Mouse (Mus musculus) small intestine, adult 2 months (tissue): ENCODE results near the gene P2ry4. TPM values are rescaled to one million over a fixed set of nuclear protein-coding genes. Genes with fewer than 3 reads are reported as not detected.
A peak's percentile ranks its signal among the peaks of the same experiment; 100 is the strongest.

Experiments
- H3K27ac ChIP-seq: fragments of 200-500 bp; 2 replicates; pipeline ENCODE4 v1.5.1; 2012; ENCODE audit warnings: low read depth, low read length, control low read depth, inconsistent platforms; ENCODE audit not compliant: insufficient read depth
- H3K27me3 ChIP-seq: fragments of 200-500 bp; 2 replicates; pipeline ENCODE4 v1.6.1; 2012; ENCODE audit warnings: mild to moderate bottlenecking, moderate library complexity, low read length, inconsistent platforms; ENCODE audit not compliant: control insufficient read depth, insufficient read depth
- H3K36me3 ChIP-seq: fragments of 200-500 bp; 2 replicates; pipeline ENCODE4 v1.6.1; 2012; ENCODE audit warnings: mild to moderate bottlenecking, low read length, control low read depth, inconsistent platforms; ENCODE audit not compliant: control insufficient read depth, insufficient read depth
- H3K4me1 ChIP-seq: fragments of 200-500 bp; 2 replicates; pipeline ENCODE4 v1.6.1; 2012; ENCODE audit warnings: low read length, inconsistent platforms, mixed read lengths; ENCODE audit not compliant: control insufficient read depth, insufficient read depth, insufficient read length
- H3K4me3 ChIP-seq: fragments of 200-500 bp; 2 replicates; pipeline ENCODE4 v1.5.1; 2012; ENCODE audit warnings: low read depth, mild to moderate bottlenecking, control low read depth, inconsistent platforms, low read length, moderate library complexity
- CTCF ChIP-seq: fragments of 200-500 bp; IDR thresholded peaks from 2 replicates; pipeline ENCODE4 v1.5.1; 2012; ENCODE audit warnings: low read depth, mild to moderate bottlenecking, control low read depth, inconsistent platforms, low read length, moderate library complexity, mixed read lengths; ENCODE audit not compliant: insufficient replicate concordance, insufficient read length; ENCODE audit errors: extremely low read depth
- POLR2A ChIP-seq: fragments of 200-500 bp; IDR thresholded peaks from 2 replicates; pipeline ENCODE4 v1.6.1; 2012; ENCODE audit warnings: low read depth, mild to moderate bottlenecking, control low read depth, inconsistent platforms, low read length, moderate library complexity
- WGBS: fragments of 180-500 bp; shearing (Covaris S2); methylation state at CpG from one replicate; pipeline ENCODE4 v1.1.7; 2018; 5-methylcytosine and 5-hydroxymethylcytosine counted together
- polyA plus RNA-seq: library from polyadenylated mRNA; depleted of rRNA; stranded (reverse); fragments of >200 nt; gene quantifications from 2 replicates; pipeline ENCODE4 v1.2.3, GENCODE M21; 2012; rRNA removed

The P2ry4 gene
- polyA plus RNA-seq, 1 experiment, result 7.6 TPM

DNA sequence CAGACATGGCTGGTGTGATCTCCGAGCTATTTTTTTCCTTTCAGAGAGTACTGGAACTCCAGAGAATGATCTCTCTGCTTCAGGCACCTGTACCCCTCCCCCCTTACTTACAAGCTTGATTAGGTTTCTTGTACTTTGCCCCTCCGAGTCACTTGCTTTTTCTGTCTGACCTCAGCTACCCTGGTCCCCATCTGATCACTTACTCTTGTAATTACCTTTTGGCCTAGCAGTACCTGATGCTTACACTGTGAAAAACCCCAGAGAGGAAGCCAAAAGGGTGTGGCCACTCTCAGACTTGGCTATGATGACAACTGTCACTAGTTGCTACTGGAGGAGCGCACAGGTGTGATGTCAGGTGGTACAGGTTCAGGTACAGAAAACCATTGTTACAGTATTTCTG lies 23.8 kb upstream of the P2ry4 start:
- no peak overlapping the region; the same call in 1 of the 2 replicates for H3K27ac ChIP-seq
- H3K36me3 ChIP-seq, result peaks cover 5% of the 10 kb centered on the region
- 22% methylated on average over 3 of the region's 3 CpGs for WGBS
- H3K27me3 ChIP-seq, result no peaks in the 10 kb centered on the region
- peaks cover 7% of the 10 kb centered on the region; the same call in 1 of the 2 replicates for H3K4me1 ChIP-seq
- no peak overlapping the region for H3K4me3 ChIP-seq
- no peak for TF ChIP-seq POLR2A
- no peak for TF ChIP-seq CTCF

DNA sequence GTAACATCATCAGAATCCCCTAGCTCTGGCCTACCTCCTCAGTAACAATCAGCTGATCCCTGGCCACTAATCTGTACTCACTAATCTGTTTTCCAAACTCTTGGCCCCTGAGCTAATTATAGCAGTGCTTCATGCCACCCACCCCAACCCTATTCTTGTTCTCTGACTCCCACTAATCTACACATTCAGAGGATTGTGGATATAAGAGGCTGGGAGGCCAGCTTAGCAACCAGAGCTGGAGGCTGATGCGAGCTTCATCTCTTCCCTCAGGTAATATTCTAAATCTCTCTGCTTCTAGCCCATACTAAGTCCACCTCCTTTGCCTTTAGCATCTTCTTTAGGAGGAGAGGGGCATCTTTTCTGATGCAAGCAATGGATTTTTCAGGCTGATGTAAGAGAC lies 10.6 kb upstream of the P2ry4 start, which contains the start of gene Arr3:
Gene Arr3 (plus strand): TSS at position 184 of the 400 bp plus-strand sequence.
- Histone ChIP-seq H3K4me3 (no peak within 1 kb of the TSS), H3K36me3 (no peaks in the 10 kb centered on the region), H3K27me3 (no peaks in the 10 kb centered on the region), H3K4me1 (no peaks in the 10 kb centered on the region), H3K27ac (no peak within 1 kb of the TSS)
- WGBS, result 88% methylated on average over 1 of the region's 1 CpGs
- TF ChIP-seq CTCF (no peak), POLR2A (no peak)

DNA sequence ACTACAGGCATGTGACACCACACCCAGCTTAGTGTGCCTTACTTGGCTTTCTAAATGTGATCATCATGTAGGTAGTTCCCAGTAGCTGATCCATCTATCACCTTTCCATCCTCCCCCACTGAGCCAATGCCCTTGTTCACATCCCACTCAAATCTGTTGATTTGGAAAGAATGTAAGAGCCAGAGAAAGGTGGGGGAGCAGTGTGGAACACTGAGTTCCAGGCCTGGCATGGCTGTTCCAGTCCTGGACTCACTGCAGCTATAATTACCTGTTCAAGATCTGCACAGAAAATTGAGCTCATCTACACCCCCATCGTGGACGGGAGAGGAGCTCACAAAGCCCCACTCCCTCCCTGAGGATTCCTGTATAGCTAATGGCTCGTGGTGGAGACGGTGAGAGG lies 5.1 kb upstream of the P2ry4 start:
- TF ChIP-seq POLR2A (no peak), CTCF (no peak)
- no peaks in the 10 kb centered on the region for H3K36me3 ChIP-seq
- no peak overlapping the region for H3K27ac ChIP-seq
- no peak overlapping the region for H3K4me3 ChIP-seq
- H3K4me1 ChIP-seq, result no peaks in the 10 kb centered on the region
- WGBS, result 63% methylated on average over 4 of the region's 4 CpGs
- no peaks in the 10 kb centered on the region for H3K27me3 ChIP-seq

DNA sequence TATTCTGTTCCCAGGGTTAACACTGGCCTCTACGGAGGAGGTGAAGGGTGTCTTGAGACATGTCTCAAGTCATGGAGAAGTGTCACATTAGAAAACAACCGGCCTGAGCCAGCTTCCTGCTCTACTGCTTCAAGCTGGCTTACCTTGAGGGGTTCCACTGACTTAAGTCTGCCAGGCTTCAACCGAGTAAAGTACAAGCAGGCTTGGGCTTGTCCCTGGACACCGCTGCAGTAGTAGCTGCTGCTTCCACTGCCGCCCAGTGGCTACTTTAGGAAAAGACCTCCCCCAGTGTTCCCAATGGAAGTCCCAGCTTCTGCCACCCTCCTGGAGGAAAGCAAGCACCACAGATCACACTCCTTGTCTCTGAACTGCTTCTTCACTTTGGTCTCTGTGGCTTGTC lies 2.8 kb upstream of the P2ry4 start:
- 30% methylated on average over 5 of the region's 5 CpGs for WGBS

DNA sequence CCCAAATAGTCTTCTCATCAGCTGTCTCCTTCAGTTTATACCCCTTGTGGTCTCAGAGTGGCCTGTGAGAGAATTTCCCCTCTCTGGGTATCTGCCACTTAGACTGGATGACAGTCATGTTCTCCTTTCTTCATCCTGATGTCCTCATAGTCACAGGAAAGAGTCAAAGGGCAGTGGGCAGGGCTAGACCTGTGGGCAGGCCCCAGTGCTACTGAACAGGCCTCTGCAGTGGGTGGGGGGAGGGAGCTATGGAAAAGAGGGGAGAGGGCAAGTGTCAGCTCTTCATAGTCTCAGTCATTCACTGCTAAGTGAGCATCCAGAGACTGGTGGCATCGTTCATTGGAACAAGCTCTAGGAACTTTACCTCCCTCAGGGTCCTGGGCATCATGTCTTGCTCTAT lies 22.7 kb downstream of the P2ry4 start, which contains the start of gene Awat1:
Gene Awat1 (plus strand): TSS at position 301 of the 400 bp plus-strand sequence.
- Histone ChIP-seq H3K27ac (no peak within 1 kb of the TSS), H3K27me3 (no peaks in the 10 kb centered on the region), H3K4me3 (no peak within 1 kb of the TSS), H3K4me1 (no peaks in the 10 kb centered on the region), H3K36me3 (no peaks in the 10 kb centered on the region)
- TF ChIP-seq CTCF (no peak), POLR2A (no peak)
- 86% methylated on average over 1 of the region's 1 CpGs for WGBS

More for the DNA sequence above, 2.8 kb upstream of the P2ry4 start:
- H3K4me1 ChIP-seq, result no peaks in the 10 kb centered on the region
- no peak for TF ChIP-seq POLR2A
- peak; percentile 28; the same call in 1 of the 2 replicates for TF ChIP-seq CTCF
- H3K27me3 ChIP-seq, result no peaks in the 10 kb centered on the region
- H3K27ac ChIP-seq, result no peak overlapping the region
- no peak overlapping the region for H3K4me3 ChIP-seq
- H3K36me3 ChIP-seq, result no peaks in the 10 kb centered on the region

DNA sequence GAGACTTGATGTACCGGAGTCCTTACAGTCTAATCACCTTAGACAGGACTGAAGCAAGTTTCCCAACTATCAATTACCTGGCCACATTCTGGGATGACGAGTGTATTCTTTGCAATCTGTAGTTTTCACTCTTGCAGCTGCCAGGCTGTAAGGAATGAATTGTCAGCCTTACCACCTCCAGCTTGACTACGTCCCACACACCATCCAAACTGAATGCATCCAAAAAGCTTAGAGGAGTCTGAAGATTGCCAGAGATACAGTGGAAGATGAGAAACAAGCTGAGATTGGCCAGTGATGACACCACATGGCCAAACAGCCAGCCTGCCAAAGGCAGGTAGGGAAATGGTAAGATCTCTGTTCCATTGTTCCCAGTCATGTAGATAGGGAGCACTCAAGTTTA lies 29.0 kb downstream of the P2ry4 start:
- Histone ChIP-seq H3K27me3 (no peaks in the 10 kb centered on the region), H3K27ac (no peak overlapping the region), H3K36me3 (no peaks in the 10 kb centered on the region), H3K4me3 (no peak overlapping the region), H3K4me1 (no peaks in the 10 kb centered on the region)
- WGBS, result 82% methylated on average over 3 of the region's 3 CpGs
- TF ChIP-seq POLR2A, result no peak
- TF ChIP-seq CTCF, result no peak

DNA sequence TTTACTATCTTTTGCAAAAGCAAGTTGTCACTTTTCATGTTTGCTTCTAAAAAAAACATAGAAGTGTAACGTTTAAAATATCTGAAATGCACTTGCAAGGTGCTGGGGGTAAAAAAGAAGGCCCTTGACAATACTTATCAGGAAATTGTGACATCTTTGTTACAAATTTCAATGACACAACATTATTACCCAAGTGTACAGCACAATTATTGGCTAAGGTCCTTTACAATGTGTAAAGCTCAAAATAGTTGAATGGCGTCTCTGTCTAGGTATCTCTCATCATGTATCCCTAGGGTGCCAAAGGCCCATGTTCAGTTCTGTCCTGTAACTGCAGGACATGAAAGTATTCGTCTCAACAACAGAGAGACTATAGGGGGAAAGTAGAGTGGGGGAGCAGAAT lies 38.6 kb downstream of the P2ry4 start:
- TF ChIP-seq CTCF (no peak), POLR2A (no peak)
- Histone ChIP-seq H3K4me1 (no peaks in the 10 kb centered on the region), H3K36me3 (no peaks in the 10 kb centered on the region), H3K27me3 (no peaks in the 10 kb centered on the region), H3K27ac (no peak overlapping the region), H3K4me3 (no peak overlapping the region)
- 64% methylated on average over 3 of the region's 3 CpGs for WGBS

Other genes with a start within 250 kb of the P2ry4 start
- gene Otud6a, start 165.9 kb downstream of the P2ry4 start, polyA plus RNA-seq, result not detected in 2 replicates
- gene Awat2, start 152.2 kb downstream of the P2ry4 start, polyA plus RNA-seq, result 0.25 and 0.27 TPM in 2 replicates
- gene Igbp1, start 100.6 kb downstream of the P2ry4 start, polyA plus RNA-seq, result 5.7 and 11.1 TPM in 2 replicates
- not detected in 2 replicates for gene Dgat2l6, start 70.0 kb downstream of the P2ry4 start, polyA plus RNA-seq
- not detected in 2 replicates for gene Awat1, start 22.6 kb downstream of the P2ry4 start, polyA plus RNA-seq
- gene Arr3, start 10.6 kb upstream of the P2ry4 start, polyA plus RNA-seq, result not detected in 2 replicates
- gene Kif4, start 30.9 kb upstream of the P2ry4 start, polyA plus RNA-seq, result 0.61 and 1.2 TPM in 2 replicates
- gene Pdzd11, start 31.7 kb upstream of the P2ry4 start, polyA plus RNA-seq, result 7.6 and 10.7 TPM in 2 replicates
- gene Gdpd2, start 135.0 kb upstream of the P2ry4 start, polyA plus RNA-seq, result 21.2 and 61.2 TPM in 2 replicates
- 10.7 and 28.8 TPM in 2 replicates for gene Dlg3, start 172.9 kb upstream of the P2ry4 start, polyA plus RNA-seq